Mouse (Mus musculus): Measurements from ENCODE around the gene Sptbn4.

Sptbn4 gene

DNA sequence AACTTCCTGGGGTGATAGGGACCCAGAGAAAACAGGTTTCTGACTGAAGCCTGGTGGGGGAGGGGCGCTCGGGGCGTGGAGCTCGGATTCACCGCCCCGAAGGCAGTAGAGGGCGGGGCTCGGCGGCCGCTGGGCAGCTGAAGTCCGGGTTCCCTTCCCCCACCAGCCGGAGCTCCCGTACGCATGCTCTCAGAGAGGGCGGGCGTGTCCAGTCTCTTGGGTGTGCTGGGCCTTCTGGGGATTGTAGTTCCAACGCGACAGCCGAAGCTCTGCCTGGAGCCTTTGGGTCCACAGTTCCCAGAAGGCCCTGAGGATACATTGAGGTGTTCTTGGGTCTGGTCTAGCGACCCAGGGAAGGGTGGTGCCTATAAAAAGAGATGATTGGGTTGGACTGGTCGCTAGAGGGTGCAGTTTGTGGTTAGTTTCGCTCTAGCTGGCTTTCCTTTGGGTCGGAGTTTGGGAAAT is 27.0 kb upstream of the Sptbn4 start:
- DNase-seq (ENCODE audit: low read depth): peak; percentile 99

DNA sequence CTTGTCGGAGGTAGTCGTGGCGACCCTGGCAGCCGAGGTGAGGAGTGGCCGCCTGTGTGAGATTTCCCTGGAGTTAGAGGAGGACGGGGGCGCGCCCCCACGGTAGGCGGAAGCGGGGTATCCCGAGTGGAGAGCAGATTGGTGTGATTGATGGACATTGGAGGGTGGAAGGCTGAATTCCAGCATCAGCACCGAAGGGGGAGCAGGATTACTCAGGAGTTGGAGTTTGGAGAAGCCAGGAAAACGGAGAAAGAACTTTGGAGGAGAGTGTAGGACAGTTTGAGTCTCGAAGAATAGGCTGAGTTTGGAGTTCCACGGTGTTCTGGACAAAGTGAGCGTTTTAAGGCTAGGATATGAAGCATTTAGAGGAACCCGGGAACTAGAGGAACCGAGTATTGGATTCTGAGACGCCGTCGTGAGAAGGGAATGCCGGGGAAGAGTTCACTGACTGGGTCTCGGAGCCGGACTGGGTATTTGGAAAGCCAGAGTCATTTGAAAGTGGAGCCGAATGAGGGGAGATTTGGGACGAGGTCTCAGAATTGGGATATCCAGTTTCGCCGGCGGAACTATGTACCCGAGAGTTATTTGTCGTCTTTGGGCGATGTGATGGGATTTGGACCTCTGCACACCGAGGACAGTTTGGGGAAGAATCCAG is 26.5 kb upstream of the Sptbn4 start:
- no peak for DNase-seq (ENCODE audit: low read depth)

DNA sequence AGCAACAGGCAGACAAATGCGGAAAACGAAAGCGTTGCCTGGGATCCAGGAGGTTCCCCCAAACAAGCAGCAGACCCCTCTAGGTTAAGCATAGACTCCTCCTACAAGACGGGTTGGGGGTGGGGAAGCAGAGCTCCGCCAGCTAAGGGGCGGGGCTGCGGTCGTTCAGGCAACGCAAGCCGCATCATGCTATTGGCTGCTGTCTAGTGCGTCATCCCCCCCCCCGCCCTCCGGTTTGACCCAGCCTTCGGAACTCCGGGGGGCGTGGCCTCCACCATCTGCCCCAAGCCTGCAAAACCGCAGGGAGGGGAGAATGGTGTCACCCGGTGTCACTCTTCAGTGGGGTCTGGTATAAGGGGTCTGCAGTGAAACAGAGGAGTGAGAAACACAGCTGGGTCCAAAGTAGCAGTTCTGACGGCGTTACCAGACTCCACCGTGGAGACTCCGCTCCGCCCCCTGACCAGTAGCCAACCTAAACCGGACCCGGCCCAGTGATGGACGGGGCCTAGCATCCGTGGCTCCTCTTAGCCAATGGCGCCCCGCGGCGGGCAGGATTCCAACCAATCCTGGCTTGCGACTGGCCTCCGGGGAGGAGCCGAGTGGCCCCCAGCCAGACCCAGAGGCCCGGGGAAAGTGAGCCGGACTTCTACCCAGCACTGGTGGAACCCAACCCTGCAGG is 25.8 kb upstream of the Sptbn4 start, which contains the start of gene Sertad3:
Gene Sertad3 (plus strand): TSS at position 613 of the 679 bp plus-strand sequence.
- DNase-seq (ENCODE audit: low read depth): peak; percentile 100

GRCm38 (mm10) chr7:27472596-27472995 is 25.1 kb upstream of the Sptbn4 start:
- peak; percentile 44 for DNase-seq (ENCODE audit: low read depth)

- no peak for DNase-seq (ENCODE audit: low read depth)
These were observed 24.1 kb upstream of the Sptbn4 start for GRCm38 (mm10) chr7:27471390-27472120.

- peak; percentile 40 for DNase-seq (ENCODE audit: low read depth)
These were observed 20.2 kb upstream of the Sptbn4 start for GRCm38 (mm10) chr7:27467648-27468047.

- no peak for DNase-seq (ENCODE audit: low read depth)
These were observed 13.0 kb upstream of the Sptbn4 start for GRCm38 (mm10) chr7:27460477-27460876.

DNA sequence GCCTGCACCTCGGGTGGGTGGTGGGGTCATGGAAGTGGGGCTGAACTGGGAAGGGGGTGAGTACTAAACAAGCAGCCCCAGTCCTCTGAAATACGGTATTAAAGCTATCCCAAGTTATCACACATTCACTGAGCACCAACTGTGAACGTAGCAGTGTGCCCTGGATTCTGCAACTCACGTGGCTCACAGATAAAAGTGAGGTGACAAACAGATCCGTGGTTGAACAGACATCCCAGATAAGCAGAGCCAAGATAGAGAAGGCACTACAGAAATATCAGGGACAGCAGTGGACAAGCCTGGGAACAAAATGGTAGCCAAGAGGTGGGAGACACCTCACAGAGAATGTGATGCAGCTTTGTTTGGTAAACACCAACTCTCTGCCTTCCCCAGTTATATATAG is 12.2 kb upstream of the Sptbn4 start:
- DNase-seq (ENCODE audit: low read depth): no peak

GRCm38 (mm10) chr7:27458614-27459013 is 11.1 kb upstream of the Sptbn4 start:
- DNase-seq (ENCODE audit: low read depth): no peak

DNA sequence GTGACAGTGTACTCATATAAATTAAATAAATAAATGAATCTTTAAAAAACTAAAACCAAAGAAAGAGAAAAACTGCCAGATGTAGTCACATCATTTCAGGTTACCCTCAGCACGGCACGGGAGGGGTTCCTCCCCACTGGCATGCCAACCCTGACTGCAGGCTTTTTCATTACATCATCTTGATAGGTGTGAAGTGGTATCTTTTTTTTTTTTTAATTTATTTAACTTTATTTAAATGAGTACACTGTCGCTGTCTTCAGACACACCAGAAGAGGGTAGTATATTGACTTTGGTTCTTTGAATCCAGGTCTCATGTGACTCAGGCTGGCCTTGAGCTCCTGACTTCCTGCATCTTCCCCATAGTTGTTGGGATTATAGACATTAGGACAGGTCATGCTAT is 7.8 kb upstream of the Sptbn4 start:
- DNase-seq (ENCODE audit: low read depth): no peak

DNA sequence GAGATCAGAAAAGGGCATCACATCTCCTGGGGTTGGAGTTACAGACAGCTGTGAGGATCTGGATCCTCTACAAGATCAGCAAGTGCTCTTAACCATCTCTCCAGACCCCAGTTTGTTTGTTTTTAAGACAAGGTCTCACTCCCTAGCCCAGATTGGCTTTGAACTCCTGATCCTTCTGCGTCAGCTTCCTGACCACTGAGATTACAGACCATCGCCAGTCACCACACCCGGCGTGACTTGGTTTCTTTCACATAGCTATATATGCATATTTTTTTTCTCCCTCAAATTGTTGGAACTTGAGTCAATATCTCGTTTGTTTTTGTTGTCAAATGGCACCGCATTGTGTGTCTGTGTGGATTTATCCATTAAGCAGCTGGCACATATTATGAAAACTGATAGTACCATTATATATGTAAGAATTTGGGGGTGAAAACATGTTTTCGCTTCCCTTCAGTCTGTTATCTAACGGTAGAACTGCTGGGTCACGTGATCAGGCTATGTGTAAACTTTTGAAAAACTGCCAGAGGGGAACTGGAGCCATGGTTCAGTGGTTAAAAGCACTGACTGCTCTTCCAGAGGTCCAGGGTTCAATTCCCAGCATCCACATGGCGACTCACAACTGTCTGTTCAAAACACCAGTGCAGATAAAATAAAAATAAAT is 7.1 kb upstream of the Sptbn4 start:
- DNase-seq (ENCODE audit: low read depth): peak; percentile 51

GRCm38 (mm10) chr7:27452206-27452770 is 4.8 kb upstream of the Sptbn4 start:
- no peak for DNase-seq (ENCODE audit: low read depth)

DNA sequence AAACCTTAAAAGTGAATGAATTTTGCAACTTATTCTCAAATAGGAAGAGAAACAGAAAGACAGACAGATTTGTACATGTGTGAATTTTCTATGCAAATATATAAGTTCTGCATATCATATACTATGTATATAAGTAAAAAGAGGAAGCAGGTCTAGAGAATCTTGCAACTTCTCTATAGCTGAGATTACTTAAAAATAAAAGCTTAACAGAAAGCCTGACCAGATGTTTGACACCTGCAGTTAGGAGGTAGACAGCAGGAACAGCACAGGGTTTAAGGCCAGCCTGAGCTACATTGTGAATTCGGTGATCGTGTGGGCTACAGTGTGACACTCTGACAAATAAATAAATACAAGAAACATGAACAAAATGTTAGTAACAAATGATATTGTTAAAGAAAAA is 3.9 kb upstream of the Sptbn4 start:
- no peak for DNase-seq (ENCODE audit: low read depth)

DNA sequence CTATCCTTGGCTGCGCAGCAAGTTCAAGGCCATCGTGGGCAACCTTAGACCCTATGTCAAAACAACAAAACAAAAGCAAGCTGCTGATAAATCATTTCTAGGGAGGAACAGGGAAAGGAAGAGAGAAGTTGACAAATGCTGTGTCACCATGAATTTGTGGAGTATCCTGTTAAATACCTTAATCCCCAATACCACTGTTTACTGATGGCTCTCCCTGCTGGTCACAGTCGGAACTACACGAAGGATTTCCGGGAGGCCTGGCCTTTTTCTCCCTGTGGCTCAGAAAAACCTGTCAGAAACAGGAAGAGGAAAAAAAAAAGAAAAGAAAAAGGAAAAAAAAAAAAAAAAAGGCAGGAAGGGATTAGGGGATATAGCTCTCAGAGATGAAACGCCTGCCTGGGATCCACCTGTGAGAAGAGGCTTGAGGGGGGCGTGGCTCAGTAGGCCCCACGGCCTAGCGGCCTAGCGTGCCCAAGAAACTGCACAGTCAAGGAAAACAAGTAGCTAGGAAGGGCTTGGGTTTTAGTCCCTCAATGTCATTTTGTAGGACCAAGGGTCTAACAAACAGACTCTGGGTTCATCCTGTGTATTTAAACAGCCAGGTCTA is 1.9 kb upstream of the Sptbn4 start:
- DNase-seq (ENCODE audit: low read depth): peak; percentile 91

- peak; percentile 6 for DNase-seq (ENCODE audit: low read depth)
These were observed 1.1 kb upstream of the Sptbn4 start for GRCm38 (mm10) chr7:27448421-27449206.

- DNase-seq (ENCODE audit: low read depth): no peak
These were observed 716 bp downstream of the Sptbn4 start for GRCm38 (mm10) chr7:27446521-27447418.

DNA sequence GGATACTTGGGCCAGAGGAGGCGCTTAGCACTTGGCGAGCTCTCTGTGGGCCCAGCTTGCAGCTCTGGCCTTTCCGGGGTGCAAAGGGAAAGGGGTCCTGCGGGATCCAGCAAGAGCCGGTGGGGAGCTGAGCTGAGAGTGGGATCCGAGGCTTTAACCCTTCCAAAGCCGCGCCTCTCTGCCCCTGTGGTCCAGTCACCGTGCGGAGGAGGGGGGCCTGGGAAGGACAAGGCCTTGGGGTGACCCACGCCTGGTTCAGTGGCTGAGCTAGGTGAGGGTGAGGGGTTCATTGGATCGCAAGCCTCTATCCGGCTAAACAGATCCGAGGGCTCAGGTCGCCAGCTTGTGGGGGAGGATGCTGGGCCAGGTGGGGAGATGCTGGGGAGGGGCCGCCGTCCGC is 1.4 kb downstream of the Sptbn4 start:
- no peak for DNase-seq (ENCODE audit: low read depth)

- peak; percentile 11 for DNase-seq (ENCODE audit: low read depth)
These were observed 7.5 kb downstream of the Sptbn4 start for GRCm38 (mm10) chr7:27440014-27440413.

- DNase-seq (ENCODE audit: low read depth): peak; percentile 71
These were observed 9.9 kb downstream of the Sptbn4 start for GRCm38 (mm10) chr7:27437544-27437943.

GRCm38 (mm10) chr7:27433794-27434193 is 13.7 kb downstream of the Sptbn4 start:
- no peak for DNase-seq (ENCODE audit: low read depth)
